Mouse (Mus musculus): ENCODE data around the gene Arl4c.

Gene Arl4c

GRCm38 (mm10) chr1:88701870-88702661 is at the start of gene Arl4c:
TSS of gene Arl4c (minus strand) at chr1:88702221.
- peak; percentile 97 for DNase-seq (ENCODE audit: extremely low spot score)

GRCm38 (mm10) chr1:88751332-88751731 is 49.3 kb upstream of the Arl4c start:
- no peak for DNase-seq (ENCODE audit: extremely low spot score)

GRCm38 (mm10) chr1:88750576-88750975 is 48.6 kb upstream of the Arl4c start:
- DNase-seq (ENCODE audit: extremely low spot score): no peak

GRCm38 (mm10) chr1:88750126-88750525 is 48.1 kb upstream of the Arl4c start:
- no peak for DNase-seq (ENCODE audit: extremely low spot score)

- DNase-seq (ENCODE audit: extremely low spot score): no peak
Observed at GRCm38 (mm10) chr1:88749106-88749505, 47.1 kb upstream of the Arl4c start.

- DNase-seq (ENCODE audit: extremely low spot score): peak; percentile 86
Observed at GRCm38 (mm10) chr1:88745256-88745655, 43.2 kb upstream of the Arl4c start.

GRCm38 (mm10) chr1:88744261-88744660 is 42.2 kb upstream of the Arl4c start:
- no peak for DNase-seq (ENCODE audit: extremely low spot score)

- DNase-seq (ENCODE audit: extremely low spot score): no peak
Observed at GRCm38 (mm10) chr1:88742372-88742771, 40.4 kb upstream of the Arl4c start.

GRCm38 (mm10) chr1:88739546-88739945 is 37.5 kb upstream of the Arl4c start:
- no peak for DNase-seq (ENCODE audit: extremely low spot score)

GRCm38 (mm10) chr1:88738931-88739330 is 36.9 kb upstream of the Arl4c start:
- no peak for DNase-seq (ENCODE audit: extremely low spot score)

GRCm38 (mm10) chr1:88729496-88729895 is 27.5 kb upstream of the Arl4c start:
- DNase-seq (ENCODE audit: extremely low spot score): no peak

- DNase-seq (ENCODE audit: extremely low spot score): no peak
Observed at GRCm38 (mm10) chr1:88727369-88727768, 25.3 kb upstream of the Arl4c start.

- DNase-seq (ENCODE audit: extremely low spot score): no peak
Observed at GRCm38 (mm10) chr1:88725716-88726115, 23.7 kb upstream of the Arl4c start.

- no peak for DNase-seq (ENCODE audit: extremely low spot score)
Observed at GRCm38 (mm10) chr1:88720626-88721229, 18.7 kb upstream of the Arl4c start.

- DNase-seq (ENCODE audit: extremely low spot score): no peak
Observed at GRCm38 (mm10) chr1:88718563-88718962, 16.5 kb upstream of the Arl4c start.

- no peak for DNase-seq (ENCODE audit: extremely low spot score)
Observed at GRCm38 (mm10) chr1:88717736-88718135, 15.7 kb upstream of the Arl4c start.

GRCm38 (mm10) chr1:88712011-88712410 is 10.0 kb upstream of the Arl4c start:
- DNase-seq (ENCODE audit: extremely low spot score): no peak

GRCm38 (mm10) chr1:88708646-88709305 is 6.8 kb upstream of the Arl4c start:
- no peak for DNase-seq (ENCODE audit: extremely low spot score)

GRCm38 (mm10) chr1:88708191-88708590 is 6.2 kb upstream of the Arl4c start:
- DNase-seq (ENCODE audit: extremely low spot score): no peak

GRCm38 (mm10) chr1:88707536-88707935 is 5.5 kb upstream of the Arl4c start:
- no peak for DNase-seq (ENCODE audit: extremely low spot score)

GRCm38 (mm10) chr1:88705799-88706198 is 3.8 kb upstream of the Arl4c start:
- peak; percentile 90 for DNase-seq (ENCODE audit: extremely low spot score)

- DNase-seq (ENCODE audit: extremely low spot score): peak; percentile 66
Observed at GRCm38 (mm10) chr1:88705050-88705449, 3.0 kb upstream of the Arl4c start.
